Mouse (Mus musculus): Measurements from ENCODE around the gene Sipa1l1.

Gene Sipa1l1

DNA sequence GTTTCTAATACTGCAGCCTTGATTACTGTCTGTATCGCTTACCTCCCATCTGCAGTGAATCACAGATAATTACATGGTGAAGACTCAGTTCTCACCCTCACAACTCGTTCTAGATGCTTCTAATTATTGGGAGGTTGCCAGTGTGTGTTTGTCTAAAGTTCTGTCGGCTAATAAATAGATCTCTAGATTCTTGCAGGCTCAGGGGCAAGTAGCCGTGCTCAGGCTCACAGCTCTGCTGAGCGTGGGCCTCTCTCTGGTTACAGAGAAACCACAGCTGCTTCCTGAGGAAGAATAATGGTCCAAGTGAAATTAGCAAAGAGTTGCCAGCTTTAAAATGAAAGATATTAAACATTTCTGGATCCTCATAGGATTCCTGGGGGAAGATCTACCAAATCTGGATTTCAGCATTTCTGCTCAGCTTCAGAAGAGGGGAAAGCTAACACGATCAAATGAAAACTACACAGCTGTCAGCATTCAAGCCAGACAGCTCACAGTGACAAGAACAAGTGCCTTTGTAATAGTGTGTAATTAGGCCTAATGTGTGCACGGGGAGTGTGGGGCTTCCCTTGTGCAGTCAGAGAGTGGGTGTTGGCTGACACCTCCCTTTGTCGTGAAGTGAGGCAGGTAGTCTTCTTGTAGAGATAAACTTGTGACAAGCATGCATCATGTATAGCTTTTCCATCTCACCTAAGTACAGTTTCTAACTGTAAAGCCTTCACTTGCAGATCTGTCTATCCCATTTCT, 225.2 kb downstream of the Sipa1l1 start:
- DNase-seq: no peak

GRCm38 (mm10) chr12:82395194-82395593, 226.1 kb downstream of the Sipa1l1 start:
- no peak for DNase-seq

DNA sequence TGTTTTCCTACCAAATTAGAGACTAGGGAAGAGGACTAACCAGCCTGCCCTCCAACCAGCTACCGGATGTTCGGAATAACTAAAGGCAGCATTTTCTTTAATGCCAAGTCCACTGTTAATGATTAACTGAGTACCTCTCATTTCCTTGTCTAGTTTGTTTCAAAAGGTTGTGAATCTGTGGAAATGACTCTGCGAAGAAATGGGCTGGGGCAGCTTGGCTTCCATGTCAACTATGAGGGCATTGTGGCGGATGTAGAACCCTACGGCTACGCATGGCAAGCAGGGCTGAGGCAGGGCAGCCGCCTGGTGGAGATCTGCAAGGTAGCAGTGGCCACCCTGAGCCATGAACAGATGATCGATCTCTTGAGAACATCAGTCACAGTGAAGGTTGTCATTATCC, 228.1 kb downstream of the Sipa1l1 start:
- no peak for DNase-seq

- DNase-seq: peak; percentile 73 to 74
These were observed 228.6 kb downstream of the Sipa1l1 start for GRCm38 (mm10) chr12:82397751-82398150.

DNA sequence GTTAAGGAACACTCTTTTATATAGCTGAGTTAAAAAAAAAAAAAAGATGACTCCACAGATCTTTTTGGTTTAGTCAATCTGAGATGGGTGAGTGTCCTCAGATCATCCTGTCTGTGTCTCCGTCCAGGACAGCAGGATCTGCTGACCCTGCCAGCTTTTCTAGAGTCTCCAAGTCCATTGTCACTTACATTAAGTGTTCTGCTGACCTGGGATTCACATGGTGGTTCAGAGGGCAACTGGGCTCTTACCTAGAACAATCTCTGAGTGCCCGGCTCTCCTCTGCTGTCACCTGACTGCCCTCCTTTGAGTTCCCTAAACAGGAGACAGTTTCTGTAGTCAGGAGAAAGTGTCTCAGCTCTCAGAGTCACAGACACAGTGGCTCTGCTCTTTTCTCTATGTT, 229.8 kb downstream of the Sipa1l1 start:
- DNase-seq: no peak

GRCm38 (mm10) chr12:82399971-82400720, 231.0 kb downstream of the Sipa1l1 start:
- DNase-seq: no peak

GRCm38 (mm10) chr12:82400783-82401182, 231.7 kb downstream of the Sipa1l1 start:
- no peak for DNase-seq

- no peak for DNase-seq
These were observed 232.3 kb downstream of the Sipa1l1 start for GRCm38 (mm10) chr12:82401440-82401839.

DNA sequence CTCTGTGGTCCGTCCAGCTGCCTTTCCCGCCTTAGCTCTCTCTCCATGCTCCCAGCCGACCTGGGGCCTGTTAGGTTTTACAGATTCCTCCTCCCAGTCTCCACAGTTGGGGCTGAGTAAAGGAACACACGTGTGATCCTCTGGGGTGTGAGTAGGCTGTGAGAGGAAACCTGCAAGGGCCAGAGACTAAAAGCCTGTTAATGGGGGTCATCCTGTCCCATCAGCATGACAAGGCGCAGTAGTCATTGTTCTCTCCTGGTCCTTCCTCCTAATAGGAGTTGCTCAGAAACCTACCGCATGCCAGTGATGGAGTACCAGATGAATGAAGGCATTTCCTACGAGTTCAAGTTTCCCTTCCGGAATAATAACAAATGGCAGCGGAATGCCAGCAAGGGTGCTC, 233.5 kb downstream of the Sipa1l1 start:
- no peak for DNase-seq

DNA sequence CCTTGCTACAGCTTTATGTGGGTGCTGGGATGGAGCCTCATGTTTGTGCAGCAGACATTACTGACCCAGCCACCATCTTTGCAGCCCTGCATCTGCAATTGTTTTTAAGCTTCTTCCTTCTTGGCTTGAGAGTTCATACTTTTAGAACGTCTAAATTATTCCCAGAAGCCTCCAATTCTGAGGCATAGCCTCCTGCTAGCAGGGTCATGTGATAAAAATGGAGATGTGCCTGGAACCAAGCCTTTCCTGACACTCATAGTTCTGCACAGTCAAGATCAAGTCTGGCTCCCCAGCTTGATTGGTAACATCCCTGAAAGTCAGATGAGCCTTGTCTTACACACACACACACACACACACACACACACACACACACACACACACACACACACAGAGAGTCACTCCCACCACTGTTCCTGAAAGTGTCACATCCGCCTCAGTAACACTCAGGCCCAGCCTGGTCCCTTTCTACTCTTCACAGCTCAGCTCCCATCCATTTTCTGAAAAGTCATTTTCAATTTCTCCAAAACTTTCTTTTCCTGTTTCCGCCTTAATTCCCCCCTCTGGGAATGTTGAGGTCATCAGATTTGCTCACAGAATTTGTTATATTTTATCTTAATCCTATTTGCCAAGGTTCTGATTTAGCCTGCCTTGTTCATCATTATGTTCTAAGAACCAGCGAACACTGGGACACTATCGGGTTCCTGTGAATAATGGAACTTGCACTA, 238.6 kb downstream of the Sipa1l1 start:
- DNase-seq: no peak

DNA sequence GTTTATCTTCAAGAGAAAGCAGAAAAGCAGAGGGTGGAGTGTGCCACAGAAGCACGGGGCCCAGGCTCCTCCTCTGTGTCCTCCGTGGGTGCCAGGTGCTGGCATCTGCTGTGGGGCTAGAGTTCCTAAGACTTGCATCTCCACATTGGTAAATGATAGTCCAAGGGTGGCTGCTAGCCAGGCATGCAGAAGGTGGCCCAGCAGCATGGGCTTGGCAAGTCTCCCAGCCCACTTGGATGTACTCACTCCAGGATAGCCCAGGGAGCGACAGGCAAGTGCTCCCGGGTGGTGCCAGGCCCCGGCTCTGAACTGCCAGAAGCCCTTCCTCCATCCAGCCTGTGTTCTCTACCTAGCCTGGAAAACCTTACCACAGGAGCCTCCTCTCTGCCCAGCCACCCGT, 239.4 kb downstream of the Sipa1l1 start:
- peak; percentile 89 to 92 for DNase-seq

GRCm38 (mm10) chr12:82409686-82410472, 240.8 kb downstream of the Sipa1l1 start:
- DNase-seq: no peak

GRCm38 (mm10) chr12:82412291-82413032, 243.3 kb downstream of the Sipa1l1 start:
- peak; percentile 29 to 40 for DNase-seq

GRCm38 (mm10) chr12:82415690-82416364, 246.7 kb downstream of the Sipa1l1 start:
- DNase-seq: peak; percentile 79

DNA sequence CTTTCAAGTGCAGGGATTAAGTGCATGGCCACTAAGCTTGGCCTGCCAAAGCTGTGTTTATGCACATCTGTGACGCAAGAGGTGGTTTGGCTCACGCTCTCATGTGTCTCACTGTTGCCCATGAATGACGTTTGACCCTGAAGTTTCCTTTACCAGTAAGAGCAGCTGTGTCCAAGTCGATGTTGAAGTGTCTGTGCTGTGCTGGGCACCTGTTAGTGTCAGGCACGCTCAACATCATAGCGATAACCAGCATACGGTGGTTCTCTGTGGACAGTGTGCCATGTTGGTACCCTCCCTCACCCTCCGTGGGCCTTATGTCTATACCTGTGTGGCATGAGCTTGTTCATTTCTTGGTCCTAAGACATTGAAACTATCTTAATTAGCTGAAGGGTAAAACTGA, 249.9 kb downstream of the Sipa1l1 start:
- no peak for DNase-seq

- DNase-seq: no peak
These were observed 255.7 kb downstream of the Sipa1l1 start for GRCm38 (mm10) chr12:82424783-82425182.

DNA sequence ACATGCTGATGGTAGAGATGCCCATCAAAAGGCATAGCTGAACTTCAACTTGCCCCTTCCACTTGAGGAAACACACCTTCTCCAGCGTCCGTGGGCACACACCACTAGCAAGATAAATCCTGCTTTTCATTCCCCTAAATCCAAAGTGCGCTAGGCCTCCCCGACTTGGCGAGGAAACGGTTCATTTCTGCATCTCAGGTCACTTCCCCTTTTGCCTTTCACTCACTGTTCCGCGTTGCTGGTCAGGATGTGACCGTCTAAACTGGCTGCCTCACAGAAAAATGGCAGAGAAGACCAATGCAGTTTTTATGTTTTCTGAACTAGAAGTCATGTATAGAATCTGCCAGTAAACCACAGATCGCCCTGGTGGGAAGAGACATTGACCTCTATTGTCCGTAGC, 256.7 kb downstream of the Sipa1l1 start:
- DNase-seq: no peak

GRCm38 (mm10) chr12:82427416-82427815, 258.3 kb downstream of the Sipa1l1 start:
- no peak for DNase-seq

- no peak for DNase-seq
These were observed 259.3 kb downstream of the Sipa1l1 start for GRCm38 (mm10) chr12:82428466-82428865.

DNA sequence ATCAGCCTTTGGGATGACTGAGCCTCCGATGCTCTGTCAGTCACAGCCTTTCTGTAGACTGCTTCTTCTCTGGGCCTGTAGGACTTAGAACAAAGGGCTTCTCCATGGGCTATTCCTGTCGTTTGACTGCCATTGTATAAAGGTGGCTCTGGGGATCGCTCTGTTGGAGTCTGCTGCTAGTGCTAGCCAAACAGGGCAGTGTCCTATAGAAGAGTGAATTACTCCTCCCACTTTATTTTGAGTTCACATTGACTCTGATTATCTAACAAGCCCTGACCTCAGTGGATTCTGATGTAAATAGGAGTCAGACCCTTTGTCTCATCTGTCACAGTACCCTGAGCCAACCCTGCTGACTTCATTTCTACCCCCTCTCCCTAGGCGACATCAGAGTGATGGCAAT, 264.2 kb downstream of the Sipa1l1 start:
- DNase-seq: no peak

DNA sequence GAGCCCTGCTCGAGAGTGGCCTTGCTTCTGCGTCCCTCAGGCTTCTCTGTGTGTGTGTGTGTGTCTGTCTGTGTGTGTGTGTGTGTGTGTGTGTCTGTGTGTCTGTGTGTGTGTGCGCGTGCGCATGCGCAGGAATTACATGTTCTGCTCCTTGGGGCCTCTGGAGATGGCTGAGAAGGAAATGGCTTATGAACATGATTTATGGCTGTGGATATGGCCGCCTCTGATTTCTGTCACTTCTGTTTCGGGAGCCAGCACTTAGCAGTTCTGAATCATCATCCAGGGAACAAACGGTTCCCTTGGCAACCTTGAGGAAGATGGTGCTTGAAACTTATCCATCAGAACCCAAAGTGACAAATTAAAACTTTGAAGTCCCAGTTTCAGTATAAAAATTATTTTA, 265.5 kb downstream of the Sipa1l1 start:
- no peak for DNase-seq

Measured in cerebellum, postnatal 36 days (tissue).